Mouse (Mus musculus) stomach, embryonic 14.5 days (tissue): ENCODE measurements at regions not wholly inside any gene's neighbourhood (a gene's known extent, or its start where the extent isn't known, plus 50 kb on each side); places are given as distances from the start of the nearest gene placed in this dataset.

Experiments
- ATAC-seq: fragments of 200-750 bp; cut with Nextera tagmentation; 2 replicates; pipeline ENCODE4 v1.8.0; 2017; ENCODE audit warnings: low read depth, moderate TSS enrichment; ENCODE audit not compliant: insufficient number of reproducible peaks, insufficient read depth, low FRiP score
- H3K27ac ChIP-seq: fragments of 300-500 bp; sonication (generic); 2 replicates; pipeline ENCODE4 v1.5.1; 2014; ENCODE audit warnings: mild to moderate bottlenecking, low read length, moderate library complexity, mixed read lengths
- H3K27me3 ChIP-seq: fragments of 300-500 bp; sonication (generic); 2 replicates; pipeline ENCODE4 v1.6.1; 2014; ENCODE audit warnings: low read length, control low read depth, mixed read lengths; ENCODE audit not compliant: control insufficient read depth, insufficient read depth
- H3K36me3 ChIP-seq: fragments of 300-500 bp; sonication (generic); 2 replicates; pipeline ENCODE4 v1.6.1; 2014; ENCODE audit warnings: mild to moderate bottlenecking, control low read depth, low read length, moderate library complexity, mixed read lengths; ENCODE audit not compliant: control insufficient read depth, insufficient read depth
- H3K4me1 ChIP-seq: fragments of 300-500 bp; sonication (generic); 2 replicates; pipeline ENCODE4 v1.6.1; 2014; ENCODE audit warnings: low read length, control low read depth, mixed read lengths; ENCODE audit not compliant: control insufficient read depth, insufficient read depth
- H3K4me2 ChIP-seq: fragments of 300-500 bp; sonication (generic); replicated peaks from 2 replicates; pipeline ENCODE4 v1.6.1; 2014; ENCODE audit warnings: low read depth, low read length, control low read depth
- H3K4me3 ChIP-seq: fragments of 300-500 bp; sonication (generic); 2 replicates; pipeline ENCODE4 v1.5.1; 2014; ENCODE audit warnings: low read depth, low read length, control low read depth
- H3K9ac ChIP-seq: fragments of 300-500 bp; sonication (generic); replicated peaks from 2 replicates; pipeline ENCODE4 v1.6.1; 2014; ENCODE audit warnings: low read depth, mild to moderate bottlenecking, control low read depth, low read length, moderate library complexity, mixed read lengths
- H3K9me3 ChIP-seq: fragments of 300-500 bp; sonication (generic); 2 replicates; pipeline ENCODE4 v1.6.1; 2016; ENCODE audit warnings: low read depth, low read length, control low read depth; ENCODE audit not compliant: control insufficient read depth
- WGBS: fragments of 180-500 bp; shearing (Covaris S2); extraction: QIAGEN DNeasy Blood & Tissue Kit; methylation state at CpG from one replicate; pipeline ENCODE4 v1.1.7; 2014; 5-methylcytosine and 5-hydroxymethylcytosine counted together

GRCm38 (mm10) chr11:79787766-79788165 is 174.4 kb downstream of the Utp6 start:
- Histone ChIP-seq H3K27me3 (no peaks in the 10 kb centered on the region), H3K9me3 (no peaks in the 10 kb centered on the region), H3K4me1 (peaks cover 33% of the 10 kb centered on the region), H3K27ac (no peak overlapping the region), H3K4me2 (no peak overlapping the region), H3K9ac (no peak overlapping the region), H3K4me3 (no peak overlapping the region), H3K36me3 (no peaks in the 10 kb centered on the region)
- no peak for ATAC-seq
- 83% methylated on average over 1 of the region's 1 CpGs for WGBS

- no peak overlapping the region for H3K27ac ChIP-seq
- H3K9me3 ChIP-seq: no peaks in the 10 kb centered on the region
- H3K36me3 ChIP-seq: no peaks in the 10 kb centered on the region
- peaks cover 19% of the 10 kb centered on the region for H3K4me1 ChIP-seq
- H3K4me2 ChIP-seq: no peak overlapping the region
- H3K4me3 ChIP-seq: no peak overlapping the region
- no peaks in the 10 kb centered on the region for H3K27me3 ChIP-seq
- no peak overlapping the region for H3K9ac ChIP-seq
- no peak for ATAC-seq
- 68% methylated on average over 3 of the region's 3 CpGs for WGBS
Measured at GRCm38 (mm10) chr11:79784071-79784470, 178.1 kb downstream of the Utp6 start.

- WGBS: 72% methylated on average over 5 of the region's 5 CpGs
- H3K9ac ChIP-seq: no peak overlapping the region
- peaks cover 14% of the 10 kb centered on the region for H3K4me1 ChIP-seq
- no peak overlapping the region for H3K4me2 ChIP-seq
- H3K9me3 ChIP-seq: no peaks in the 10 kb centered on the region
- no peaks in the 10 kb centered on the region for H3K36me3 ChIP-seq
- no peak for ATAC-seq
- no peaks in the 10 kb centered on the region for H3K27me3 ChIP-seq
- no peak overlapping the region for H3K27ac ChIP-seq
- no peak overlapping the region for H3K4me3 ChIP-seq
Measured at GRCm38 (mm10) chr11:79781966-79782365, 180.2 kb downstream of the Utp6 start.

GRCm38 (mm10) chr11:79779756-79780155 is 182.4 kb downstream of the Utp6 start:
- Histone ChIP-seq H3K4me1 (peaks cover 14% of the 10 kb centered on the region), H3K4me2 (no peak overlapping the region), H3K27me3 (no peaks in the 10 kb centered on the region), H3K36me3 (no peaks in the 10 kb centered on the region), H3K4me3 (no peak overlapping the region), H3K27ac (no peak overlapping the region), H3K9me3 (no peaks in the 10 kb centered on the region), H3K9ac (no peak overlapping the region)
- 24% methylated on average over 5 of the region's 5 CpGs for WGBS
- ATAC-seq: 0 out of 2 replicates have a peak, but pooled peaks have one; percentile 28

- Histone ChIP-seq H3K4me2 (no peak overlapping the region), H3K27me3 (no peaks in the 10 kb centered on the region), H3K9me3 (no peaks in the 10 kb centered on the region), H3K4me3 (no peak overlapping the region), H3K27ac (no peak overlapping the region), H3K36me3 (no peaks in the 10 kb centered on the region), H3K4me1 (peaks cover 14% of the 10 kb centered on the region), H3K9ac (no peak overlapping the region)
- WGBS: 74% methylated on average over 5 of the region's 5 CpGs
- ATAC-seq: no peak
Measured at GRCm38 (mm10) chr11:79778522-79778921, 183.7 kb downstream of the Utp6 start.

- no peak for ATAC-seq
- H3K4me1 ChIP-seq: peaks cover 14% of the 10 kb centered on the region
- no peaks in the 10 kb centered on the region for H3K36me3 ChIP-seq
- H3K9ac ChIP-seq: no peak overlapping the region
- WGBS: 72% methylated on average over 2 of the region's 2 CpGs
- H3K27ac ChIP-seq: no peak overlapping the region
- no peaks in the 10 kb centered on the region for H3K9me3 ChIP-seq
- no peak overlapping the region for H3K4me3 ChIP-seq
- no peak overlapping the region for H3K4me2 ChIP-seq
- no peaks in the 10 kb centered on the region for H3K27me3 ChIP-seq
Measured at GRCm38 (mm10) chr11:79777988-79778387, 184.2 kb downstream of the Utp6 start.

GRCm38 (mm10) chr11:79776577-79776976 is 185.6 kb downstream of the Rab11fip4 start:
- Histone ChIP-seq H3K27ac (no peak overlapping the region), H3K9me3 (no peaks in the 10 kb centered on the region), H3K4me1 (peaks cover 14% of the 10 kb centered on the region), H3K9ac (no peak overlapping the region), H3K36me3 (no peaks in the 10 kb centered on the region), H3K4me2 (no peak overlapping the region), H3K27me3 (no peaks in the 10 kb centered on the region), H3K4me3 (no peak overlapping the region)
- WGBS: 42% methylated on average over 6 of the region's 6 CpGs
- no peak for ATAC-seq

GRCm38 (mm10) chr11:79773755-79774154 is 182.7 kb downstream of the Rab11fip4 start:
- no peaks in the 10 kb centered on the region for H3K27me3 ChIP-seq
- no peak for ATAC-seq
- no peak overlapping the region for H3K27ac ChIP-seq
- no peak overlapping the region for H3K4me3 ChIP-seq
- H3K36me3 ChIP-seq: no peaks in the 10 kb centered on the region
- H3K9ac ChIP-seq: no peak overlapping the region
- H3K9me3 ChIP-seq: no peaks in the 10 kb centered on the region
- no peak overlapping the region for H3K4me2 ChIP-seq
- H3K4me1 ChIP-seq: 0 out of 2 replicates have a peak, but pooled peaks cover 5% of the 10 kb centered on the region
- 56% methylated on average over 1 of the region's 1 CpGs for WGBS

- H3K4me2 ChIP-seq: no peak overlapping the region
- 30% methylated on average over 3 of the region's 3 CpGs for WGBS
- H3K27me3 ChIP-seq: no peaks in the 10 kb centered on the region
- ATAC-seq: peak; percentile 69; the same call in 1 of the 2 replicates
- no peak overlapping the region for H3K4me3 ChIP-seq
- no peaks in the 10 kb centered on the region for H3K36me3 ChIP-seq
- H3K27ac ChIP-seq: no peak overlapping the region
- H3K4me1 ChIP-seq: no peaks in the 10 kb centered on the region
- H3K9me3 ChIP-seq: no peaks in the 10 kb centered on the region
- H3K9ac ChIP-seq: no peak overlapping the region
Measured at GRCm38 (mm10) chr11:79771431-79771830, 180.4 kb downstream of the Rab11fip4 start.
